Mouse (Mus musculus): ENCODE measurements at regions not wholly inside any gene's neighbourhood (a gene's known extent, or its start where the extent isn't known, plus 50 kb on each side); places are given as distances from the start of the nearest gene placed in this dataset.
A peak's percentile ranks its signal among the peaks of the same experiment; 100 is the strongest.

GRCm38 (mm10) chr10:126176759-126177473, 210.9 kb downstream of the Lrig3 start:
- DNase-seq (ENCODE audit: low spot score): no peak

- no peak for DNase-seq (ENCODE audit: low spot score)
Measured at GRCm38 (mm10) chr10:126182386-126182785, 216.4 kb downstream of the Lrig3 start.

GRCm38 (mm10) chr10:126183961-126184360, 218.0 kb downstream of the Lrig3 start:
- no peak for DNase-seq (ENCODE audit: low spot score)

GRCm38 (mm10) chr10:126185410-126185809, 219.4 kb downstream of the Lrig3 start:
- DNase-seq (ENCODE audit: low spot score): no peak

GRCm38 (mm10) chr10:126186086-126186485, 220.1 kb downstream of the Lrig3 start:
- DNase-seq (ENCODE audit: low spot score): no peak

- peak; percentile 8 for DNase-seq (ENCODE audit: low spot score)
Measured at GRCm38 (mm10) chr10:126189001-126189400, 223.0 kb downstream of the Lrig3 start.
